Mouse (Mus musculus): Measurements from ENCODE around the gene C330007P06Rik.

DNA sequence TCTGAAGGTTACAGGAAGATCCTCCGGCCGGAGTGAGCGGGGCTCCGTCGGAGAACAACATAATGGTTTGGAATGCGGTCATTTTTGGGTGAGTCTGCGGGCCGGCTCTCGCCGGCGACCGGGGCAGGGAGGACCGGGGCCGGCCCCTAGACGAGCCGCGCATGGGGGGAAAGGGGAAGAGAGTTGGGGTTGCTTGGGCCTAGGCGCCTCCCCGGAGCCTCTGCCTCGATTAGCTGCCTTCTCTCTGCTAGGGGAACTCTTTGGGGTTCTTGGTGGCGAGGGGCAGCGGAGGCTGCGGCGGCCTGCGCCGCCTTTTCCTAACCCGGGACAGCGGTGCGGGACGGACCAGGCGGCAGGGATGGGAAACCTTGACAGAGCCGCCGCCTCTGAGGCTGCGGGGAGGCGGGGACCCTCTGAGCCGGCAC is 805 bp upstream of the C330007P06Rik start:
- TF ChIP-seq EP300 (IDR thresholded peaks at IDR 0.05; ENCODE audit: low read depth) (no peak), CTCF (IDR thresholded peaks at IDR 0.05; ENCODE audit: low read depth) (no peak)
